Mouse (Mus musculus): ENCODE results near the gene Arhgap27. TPM values are rescaled to one million over a fixed set of nuclear protein-coding genes. Genes with fewer than 3 reads are reported as not detected.

Gene Arhgap27
- total and polyA plus RNA-seq, 3 experiments, result 11.8 to 30.9 (median 26.1) TPM

- Histone ChIP-seq H3K9me3 (replicated peaks; ENCODE audit: low read length) (peaks cover 39% of the 10 kb centered on the region), H3K27ac (ENCODE audit: insufficient read depth, low read depth) (peak overlapping the region; percentile 5; the same call in 1 of the 2 replicates), H3K4me3 (replicated peaks in 1 of 3; ENCODE audit: low read depth in 2 of 3, low read length in 2 of 3, poor library complexity in 1 of 3) (peak overlapping the region; percentile 21 to 38 (median 26)), H3K9ac (ENCODE audit: insufficient read depth, low read depth) (peak overlapping the region; percentile 22; the same call in 1 of the 2 replicates), H3K79me2 (replicated peaks; ENCODE audit: control insufficient read depth, extremely low read depth, insufficient read depth, poor library complexity, severe bottlenecking) (no peaks in the 10 kb centered on the region), H3K27me3 (replicated peaks) (no peaks in the 10 kb centered on the region), H3K36me3 (replicated peaks in 1 of 2; ENCODE audit: control insufficient read depth in 1 of 2, insufficient read depth in 1 of 2, low read length in 1 of 2) (peaks cover 9 to 69% of the 10 kb centered on the region in 2 experiments), H3K4me2 (ENCODE audit: insufficient read depth, low read depth, poor library complexity, severe bottlenecking) (peak overlapping the region; percentile 41), H3K4me1 (ENCODE audit: control insufficient read depth in 1 of 2, insufficient read depth in 2 of 2) (peaks cover 17 to 52% of the 10 kb centered on the region in 2 experiments)
- in situ Hi-C loops (cut with MboI; ENCODE audit: low pct_ligation_motif_present, low pct_unique_long_range_greater_than_20kb, low sequenced_read_pairs) (loop anchor here (5.0 kb wide), 1 partner anchor 32 kb away; no protein-coding TSS in a partner anchor), dilution Hi-C loops (cut with MboI; ENCODE audit: extremely low pct_ligation_motif_present, extremely low pct_unique_long_range_greater_than_20kb, low sequenced_read_pairs) (no loop called here)
- TF ChIP-seq NRF1 (IDR thresholded peaks at IDR 0.05; ENCODE audit: low read depth, low read length), result peak; percentile 57; the same call in 1 of the 2 replicates
- no peak for TF ChIP-seq USF1 (IDR thresholded peaks at IDR 0.05; ENCODE audit: low read depth, low read length)
- no peak for TF ChIP-seq USF2 (conservative IDR thresholded peaks at IDR 0.05; ENCODE audit: low read depth, low read length)
- TF ChIP-seq HCFC1 (IDR thresholded peaks at IDR 0.05; ENCODE audit: low read depth, low read length), result no peak; the same call in 1 of the 2 replicates
- no peak for TF ChIP-seq PAX5 (IDR thresholded peaks at IDR 0.05; ENCODE audit: low read length)
- peak; percentile 75 for TF ChIP-seq SMC3 (IDR thresholded peaks at IDR 0.05; ENCODE audit: low read depth, low read length)
- peak; percentile 41; the same call in 1 of the 2 replicates for TF ChIP-seq ZNF384 (IDR thresholded peaks at IDR 0.05; ENCODE audit: low read depth, low read length)
- peak; percentile 80 for TF ChIP-seq BHLHE40 (IDR thresholded peaks at IDR 0.05; ENCODE audit: low read depth, low read length)
- peak; percentile 6; the same call in 1 of the 2 replicates for TF ChIP-seq ETS1 (conservative IDR thresholded peaks at IDR 0.05; ENCODE audit: low read depth, low read length)
- peak; percentile 95 for TF ChIP-seq UBTF (IDR thresholded peaks at IDR 0.05; ENCODE audit: low read depth, low read length)
- TF ChIP-seq IRF4 (IDR thresholded peaks at IDR 0.05; ENCODE audit: low read depth, low read length), result peak; percentile 29; the same call in 1 of the 2 replicates
- no peak for TF ChIP-seq MYC (IDR thresholded peaks at IDR 0.05; ENCODE audit: low read depth, low read length)
- TF ChIP-seq SIN3A (IDR thresholded peaks at IDR 0.05; ENCODE audit: low read length), result no peak
- peak; percentile 59; the same call in 1 of the 2 replicates for TF ChIP-seq MXI1 (IDR thresholded peaks at IDR 0.05; ENCODE audit: low read depth, low read length)
- TF ChIP-seq CHD2 (IDR thresholded peaks at IDR 0.05; ENCODE audit: low read length), result no peak
- TF ChIP-seq ZKSCAN1 (IDR thresholded peaks at IDR 0.05; ENCODE audit: borderline replicate concordance, low read depth, low read length), result no peak
- no peak for TF ChIP-seq JUND (conservative IDR thresholded peaks at IDR 0.05; ENCODE audit: low read depth, low read length)
- TF ChIP-seq RAD21 (IDR thresholded peaks at IDR 0.05; ENCODE audit: low read depth, low read length), result peak; percentile 55
- TF ChIP-seq POLR2A (IDR thresholded peaks at IDR 0.05; ENCODE audit: low read depth, low read length), result no peak
- no peak for TF ChIP-seq CHD1 (IDR thresholded peaks at IDR 0.05; ENCODE audit: low read depth, low read length)
- TF ChIP-seq MEF2A (IDR thresholded peaks at IDR 0.05; ENCODE audit: borderline replicate concordance, low read depth, low read length), result no peak
- TF ChIP-seq EP300 (IDR thresholded peaks at IDR 0.05; ENCODE audit: low read length), result no peak
- no peak for TF ChIP-seq KAT2A (IDR thresholded peaks at IDR 0.05; ENCODE audit: insufficient replicate concordance, low read length)
- TF ChIP-seq MAX (IDR thresholded peaks at IDR 0.05; ENCODE audit: low read length), result no peak
- 0 out of 2 replicates have a peak, but pooled peaks have one; percentile 16 for TF ChIP-seq ZC3H11A (IDR thresholded peaks at IDR 0.05; ENCODE audit: low read depth, low read length)
- TF ChIP-seq JUN (IDR thresholded peaks at IDR 0.05; ENCODE audit: insufficient read depth, low read depth, low read length), result no peak
- no peak for TF ChIP-seq E2F4 (IDR thresholded peaks at IDR 0.05; ENCODE audit: insufficient replicate concordance, low read depth, low read length)
- no peak for TF ChIP-seq POLR2AphosphoS2 (IDR thresholded peaks at IDR 0.05; ENCODE audit: low read depth, low read length)
- no peak for TF ChIP-seq MAZ (IDR thresholded peaks at IDR 0.05; ENCODE audit: low read depth, low read length)
- TF ChIP-seq TCF12 (IDR thresholded peaks at IDR 0.05; ENCODE audit: low read depth, low read length), result no peak
- TF ChIP-seq GABPA (IDR thresholded peaks at IDR 0.05; ENCODE audit: insufficient replicate concordance, low read depth, low read length), result no peak
- TF ChIP-seq MAFK (IDR thresholded peaks at IDR 0.05; ENCODE audit: insufficient replicate concordance, low read length), result no peak
- peak; percentile 34; the same call in 1 of the 2 replicates for TF ChIP-seq NELFE (IDR thresholded peaks at IDR 0.05; ENCODE audit: low read depth, low read length)
- TF ChIP-seq ZMIZ1 (IDR thresholded peaks at IDR 0.05; ENCODE audit: low read depth, low read length), result no peak
- peak in 1 of 2 experiments; percentile 78; a peak in 2 of 4 replicates for TF ChIP-seq CTCF (conservative IDR thresholded peaks at IDR 0.05 in 1 of 2, IDR thresholded peaks at IDR 0.05 in 1 of 2; ENCODE audit: low read depth in 2 of 2, low read length in 2 of 2)
- TF ChIP-seq ELF1 (IDR thresholded peaks at IDR 0.05; ENCODE audit: low read depth, low read length), result 0 out of 2 replicates have a peak, but pooled peaks have one; percentile 18
- no peak for DNase-seq (ENCODE audit: extremely low read depth)
These were observed 3.5 kb downstream of the Arhgap27 start for GRCm38 (mm10) chr11:103359841-103360641.
